Mouse (Mus musculus) mature B cell (primary cell): ENCODE measurements around the gene Dnase1l1.

ENCODE experiments used
- in situ Hi-C: fragments of 300-500 bp; cut with MboI; formaldehyde crosslinking; loops from 2 replicates; pipeline ENCODE4 v1.14.3; 2019

Dnase1l1 gene

DNA sequence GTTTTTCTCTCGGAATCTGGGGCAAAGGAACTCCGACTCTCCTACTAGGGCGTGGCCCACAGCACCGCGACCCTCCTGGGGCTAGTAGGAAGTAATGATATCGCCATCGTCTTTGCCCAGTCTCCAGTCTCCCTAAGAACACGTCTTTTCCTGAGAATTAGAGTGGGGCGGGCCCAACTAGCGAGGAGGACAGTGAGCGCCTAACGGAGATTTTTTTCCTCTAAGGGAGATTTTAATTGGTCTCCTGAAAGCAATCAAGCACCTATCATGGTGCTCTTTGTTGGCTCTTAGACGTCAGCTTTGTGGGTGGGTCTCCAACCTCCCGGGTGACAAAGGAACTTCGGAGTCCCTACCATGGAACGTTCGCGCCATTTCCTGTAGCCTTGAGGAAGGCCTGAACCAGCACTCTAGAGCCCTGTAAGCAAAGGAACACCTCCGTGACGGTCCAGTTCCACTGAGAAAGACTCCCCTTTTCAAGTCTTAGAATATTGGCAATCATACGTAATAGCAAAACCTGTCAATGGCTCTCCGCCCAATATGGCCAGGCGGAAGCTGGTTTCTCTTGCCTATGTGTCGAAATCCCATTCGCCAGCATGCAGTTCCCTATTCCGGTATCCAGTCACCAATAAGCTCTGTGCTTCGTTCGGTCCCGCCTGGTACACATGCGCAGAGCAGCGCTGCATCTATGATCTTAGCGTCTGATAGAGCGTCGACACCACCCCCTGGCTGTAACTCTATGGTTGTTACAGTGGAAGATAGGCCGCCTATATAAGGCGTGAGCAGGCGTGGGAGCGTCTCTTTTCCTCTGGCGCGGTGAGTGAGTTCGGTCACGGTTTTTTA is 11.9 kb downstream of the Dnase1l1 start, which contains the start of gene Rpl10:
Rpl10 (plus strand) TSS at position 751 of the 840 bp plus-strand sequence.
- in situ Hi-C loops = no loop called here

DNA sequence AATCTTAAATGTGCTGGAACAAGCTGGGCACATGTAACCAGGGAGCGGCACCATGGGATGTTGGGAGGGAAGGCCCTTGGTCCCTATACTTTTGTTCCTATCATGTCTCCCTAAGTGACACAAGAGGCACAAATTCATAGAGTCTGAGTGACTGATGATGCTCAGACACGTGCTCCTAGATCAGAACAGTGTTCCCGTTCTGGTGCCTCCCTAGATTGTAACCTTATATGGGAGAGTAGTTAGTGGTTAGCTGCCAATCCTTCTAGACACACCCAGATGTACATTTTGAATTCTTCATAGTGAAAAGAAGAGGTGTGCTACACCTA is 12.4 kb downstream of the Dnase1l1 start:
- in situ Hi-C loops = no loop called here

DNA sequence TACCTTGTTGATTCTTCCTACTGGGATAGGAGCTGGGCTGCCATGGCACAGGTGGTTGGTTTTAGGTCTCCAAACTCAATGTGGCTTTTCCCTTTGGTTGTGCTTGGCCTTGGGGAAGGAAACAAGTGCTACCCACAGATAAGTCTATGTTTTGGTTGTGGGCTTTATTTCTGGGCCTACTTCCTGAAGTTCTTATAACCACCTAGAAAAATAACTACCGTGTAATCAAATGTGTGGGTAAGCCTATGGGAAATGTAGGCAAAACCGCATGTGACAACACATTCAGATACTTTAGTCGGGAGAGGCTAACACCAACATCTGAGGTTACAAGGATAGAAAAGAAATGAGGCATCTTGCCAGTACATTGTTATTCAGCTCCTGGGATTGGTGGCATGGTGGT is 24.4 kb downstream of the Dnase1l1 start:
- in situ Hi-C loops = no loop called here

DNA sequence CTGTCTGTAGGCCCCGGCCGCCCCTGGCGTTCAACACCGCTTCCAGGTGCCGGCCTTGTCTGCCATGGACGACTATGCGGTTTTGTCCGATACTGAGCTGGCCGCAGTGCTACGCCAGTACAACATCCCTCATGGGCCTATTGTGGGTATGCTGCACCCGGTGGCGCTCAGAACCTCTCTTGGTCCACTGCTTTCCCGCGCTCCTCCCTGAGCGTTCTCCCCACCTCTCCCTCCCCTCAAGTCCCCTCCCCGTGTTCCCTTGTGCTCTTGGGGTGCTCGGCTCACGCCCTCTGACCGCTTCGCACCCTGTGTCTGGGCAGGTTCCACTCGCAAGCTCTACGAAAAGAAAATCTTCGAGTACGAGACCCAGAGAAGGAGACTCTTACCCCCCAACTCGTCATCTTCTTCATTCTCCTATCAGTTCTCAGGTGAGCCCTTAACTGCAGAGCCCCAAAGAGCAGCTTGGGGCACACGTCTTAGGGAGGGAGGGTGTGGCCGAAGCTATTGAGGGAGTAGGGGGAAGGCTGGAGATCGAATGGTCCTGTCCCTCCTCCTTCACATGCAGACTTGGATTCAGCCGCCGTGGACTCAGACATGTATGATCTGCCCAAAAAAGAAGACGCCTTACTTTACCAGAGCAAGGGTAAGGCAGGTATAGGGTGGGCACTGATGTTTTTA is 27.1 kb downstream of the Dnase1l1 start:
- in situ Hi-C loops = no loop called here

DNA sequence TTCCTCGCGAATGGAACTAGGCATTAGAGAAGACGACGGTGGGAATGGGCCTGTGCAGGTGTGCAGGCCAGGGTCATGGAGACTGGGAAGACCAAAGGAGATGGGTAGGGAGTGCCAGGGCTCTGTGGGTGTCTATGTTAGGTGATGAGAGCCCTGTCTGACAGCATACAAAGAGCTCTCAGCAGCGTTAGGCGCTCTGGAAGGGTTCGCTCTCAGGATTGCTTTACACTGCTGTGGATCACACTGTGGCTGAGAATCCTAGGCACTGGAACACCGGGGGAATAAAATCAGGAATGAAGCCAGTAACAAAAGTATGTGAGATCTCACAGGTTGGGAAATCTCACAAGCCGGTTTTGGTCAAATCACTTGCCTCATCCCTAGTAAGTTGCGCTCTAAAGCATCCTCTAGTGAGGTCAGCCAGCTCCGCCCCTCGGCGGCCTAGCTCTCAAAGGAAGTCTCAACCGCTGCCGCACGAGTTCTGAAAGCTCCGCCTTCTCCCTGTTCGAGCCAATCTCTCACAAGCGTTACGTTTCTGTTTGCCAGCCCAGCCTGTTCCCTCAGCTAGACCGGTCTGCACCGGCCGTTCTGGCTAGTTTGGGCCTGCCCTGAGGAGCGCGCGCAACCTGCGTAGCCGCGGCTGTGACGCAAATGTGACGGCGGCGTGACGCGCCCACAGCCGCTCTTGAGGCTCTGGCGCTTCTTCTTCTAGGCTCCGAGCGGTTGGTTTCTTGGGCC is 27.8 kb downstream of the Dnase1l1 start, which contains the start of gene Emd:
Emd (plus strand) TSS at position 535 of the 735 bp plus-strand sequence.
- in situ Hi-C loops = no loop called here

DNA sequence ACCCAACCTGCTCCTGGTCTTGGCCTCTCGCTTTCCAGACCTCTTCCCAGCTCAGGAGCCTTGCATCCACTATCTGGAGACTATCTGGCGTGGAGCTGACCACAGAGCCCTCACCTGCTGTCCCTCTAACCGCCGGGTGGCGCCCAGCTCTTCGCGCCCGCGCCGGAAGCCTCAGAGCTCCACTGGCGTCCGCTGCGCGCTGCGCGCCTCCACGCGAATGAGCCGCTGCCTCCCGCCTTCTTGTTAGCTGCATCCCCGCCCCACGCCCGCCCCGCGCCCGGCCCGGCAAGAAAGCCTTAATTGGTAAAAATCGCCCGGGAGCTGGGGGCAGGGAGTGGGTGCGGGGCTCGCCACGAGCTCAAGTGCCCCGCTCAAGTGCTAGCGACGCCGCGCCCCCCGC is 32.5 kb downstream of the Dnase1l1 start, which contains the start of gene Flna:
Flna (minus strand) TSS at position 206 of the 400 bp plus-strand sequence.
- in situ Hi-C loops = loop anchor here (10.0 to 25.0 kb wide), 2 partner anchors 112 to 145 kb away; partner anchors contain the start of genes Fam3a, Ikbkg, Mecp2 and Opn1mw

DNA sequence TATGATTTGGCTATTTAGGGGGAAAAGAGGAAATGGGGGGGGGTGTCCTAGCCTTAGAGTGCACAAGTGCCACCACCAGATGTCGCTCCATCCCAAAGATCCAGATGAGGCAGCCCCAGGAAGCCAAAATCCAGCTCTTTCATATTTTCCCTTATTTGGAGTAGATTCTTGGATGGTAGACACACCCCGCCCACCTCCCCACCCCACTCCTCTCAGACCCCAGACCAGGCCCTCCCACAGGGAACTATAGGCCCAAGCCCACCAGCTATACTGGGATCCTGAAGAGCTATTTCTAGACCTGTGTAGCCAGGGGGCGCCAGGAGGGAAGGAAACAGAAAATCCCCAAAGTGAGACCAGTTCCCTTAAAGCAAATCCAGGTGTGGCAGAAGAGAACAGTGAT is 33.5 kb downstream of the Dnase1l1 start:
- in situ Hi-C loops = loop anchor here (10.0 to 25.0 kb wide), 2 partner anchors 111 to 146 kb away; partner anchors contain the start of genes Fam3a, Ikbkg, Mecp2 and Opn1mw

DNA sequence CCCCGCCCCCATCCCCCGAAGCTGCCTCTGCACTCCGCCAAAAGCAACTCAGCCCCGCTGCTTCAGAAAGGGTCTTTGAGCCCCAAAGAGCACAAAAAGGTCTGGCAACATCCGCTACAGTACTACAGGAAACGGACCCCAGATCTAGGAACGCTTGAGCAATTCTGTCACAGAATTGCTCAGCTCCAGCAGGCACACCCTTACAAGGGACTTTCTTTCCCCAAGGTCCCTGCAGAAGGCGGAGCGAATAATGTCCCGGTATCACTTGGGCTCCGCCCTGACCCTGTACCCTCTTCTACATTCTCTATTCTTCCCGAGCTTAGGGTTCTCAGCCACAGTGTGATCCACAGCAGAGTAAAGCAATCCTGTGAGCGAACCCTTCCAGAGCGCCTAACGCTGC is 35.4 kb downstream of the Dnase1l1 start:
- in situ Hi-C loops = loop anchor here (10.0 to 25.0 kb wide), 2 partner anchors 109 to 148 kb away; partner anchors contain the start of genes Fam3a, Ikbkg, Mecp2 and Opn1mw

DNA sequence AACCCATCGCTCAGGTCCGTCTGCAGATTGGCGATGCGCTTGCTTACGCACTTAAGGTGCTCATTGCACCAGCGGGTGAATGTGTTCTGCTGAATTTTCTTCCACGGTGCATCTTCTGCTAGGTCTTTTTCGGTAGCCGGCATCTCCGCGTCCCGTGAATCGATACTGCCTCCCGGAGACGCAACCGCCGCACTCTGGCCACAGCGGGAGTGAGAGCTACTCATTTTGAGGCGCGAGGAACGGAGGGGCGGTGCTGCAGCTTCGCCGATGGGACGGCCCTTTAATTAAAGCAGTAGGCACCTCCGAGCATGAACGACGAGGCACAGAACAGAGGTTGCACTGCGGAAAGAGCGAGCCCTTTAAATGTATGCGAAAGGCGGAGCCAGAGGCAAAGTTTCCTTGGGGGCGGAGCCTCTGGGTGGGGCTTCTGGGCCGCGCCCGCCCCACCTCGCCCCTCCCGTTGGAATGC is 35.9 kb downstream of the Dnase1l1 start:
- in situ Hi-C loops = loop anchor here (10.0 to 25.0 kb wide), 2 partner anchors 109 to 149 kb away; partner anchors contain the start of genes Fam3a, Ikbkg, Mecp2 and Opn1mw

DNA sequence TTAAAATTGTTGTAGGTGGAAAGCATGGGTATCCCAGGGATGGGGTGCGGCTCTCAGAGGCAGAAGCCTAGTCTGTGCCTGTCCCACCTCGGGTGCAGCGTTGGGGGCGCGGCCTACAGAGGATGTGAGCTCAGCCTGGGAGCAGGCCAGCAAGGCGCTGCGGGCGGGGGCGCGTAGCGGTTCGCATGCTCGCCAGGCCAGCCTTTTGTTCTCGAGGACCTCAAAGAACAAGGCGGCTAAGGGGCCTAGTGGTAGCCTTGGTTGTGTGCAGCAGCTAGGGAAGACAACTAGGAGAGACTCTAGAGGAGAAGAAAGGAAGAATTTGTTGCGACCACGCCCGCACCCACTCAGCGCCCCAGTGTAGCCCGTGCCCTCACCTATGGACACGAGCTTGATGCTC is 36.5 kb downstream of the Dnase1l1 start:
- in situ Hi-C loops = loop anchor here (10.0 to 25.0 kb wide), 2 partner anchors 108 to 149 kb away; partner anchors contain the start of genes Fam3a, Ikbkg, Mecp2 and Opn1mw

DNA sequence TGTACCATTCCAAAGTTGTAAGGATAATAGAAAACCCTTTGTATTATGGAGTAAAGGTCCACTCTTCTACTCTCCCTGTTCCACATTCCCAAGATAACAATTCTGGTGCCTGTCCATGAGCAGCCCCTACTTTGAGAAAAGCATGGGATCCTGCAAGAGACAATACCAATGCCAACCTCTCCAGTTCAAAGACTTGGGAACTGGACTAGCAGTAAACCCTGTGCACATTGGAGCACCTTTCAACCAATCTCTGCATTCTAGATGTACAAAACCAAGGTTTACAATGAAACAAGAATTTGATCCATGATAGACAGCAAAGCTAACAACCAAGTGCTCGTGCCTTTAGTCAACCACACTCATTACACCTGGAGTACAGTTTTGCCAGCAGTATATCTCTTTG is 37.0 kb downstream of the Dnase1l1 start:
- in situ Hi-C loops = loop anchor here (10.0 to 25.0 kb wide), 2 partner anchors 108 to 150 kb away; partner anchors contain the start of genes Fam3a, Ikbkg, Mecp2 and Opn1mw

DNA sequence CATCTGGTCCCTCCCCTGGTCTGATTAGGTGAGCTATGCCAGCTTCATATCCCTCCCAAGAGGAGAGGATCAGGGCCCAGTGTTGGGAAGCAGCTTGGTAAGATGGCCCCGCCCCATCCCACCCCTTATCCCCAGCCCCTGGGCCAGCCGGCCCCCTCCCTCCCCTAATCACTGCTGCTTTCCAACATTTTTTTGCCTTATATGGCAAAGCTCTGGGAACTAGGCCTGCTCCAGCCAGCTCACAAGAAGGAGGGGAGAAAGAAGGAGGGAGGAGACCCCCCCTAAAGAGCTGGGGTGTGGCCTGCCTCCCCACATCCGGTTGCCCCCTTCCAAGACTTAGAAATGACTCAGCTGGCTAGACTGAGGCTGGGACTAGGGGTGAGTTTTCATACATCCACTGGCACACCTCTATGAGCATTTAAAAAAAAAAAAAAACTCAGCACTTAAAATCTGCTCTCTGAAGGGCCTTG is 37.5 kb downstream of the Dnase1l1 start:
- in situ Hi-C loops = loop anchor here (10.0 to 25.0 kb wide), 2 partner anchors 107 to 150 kb away; partner anchors contain the start of genes Fam3a, Ikbkg, Mecp2 and Opn1mw

DNA sequence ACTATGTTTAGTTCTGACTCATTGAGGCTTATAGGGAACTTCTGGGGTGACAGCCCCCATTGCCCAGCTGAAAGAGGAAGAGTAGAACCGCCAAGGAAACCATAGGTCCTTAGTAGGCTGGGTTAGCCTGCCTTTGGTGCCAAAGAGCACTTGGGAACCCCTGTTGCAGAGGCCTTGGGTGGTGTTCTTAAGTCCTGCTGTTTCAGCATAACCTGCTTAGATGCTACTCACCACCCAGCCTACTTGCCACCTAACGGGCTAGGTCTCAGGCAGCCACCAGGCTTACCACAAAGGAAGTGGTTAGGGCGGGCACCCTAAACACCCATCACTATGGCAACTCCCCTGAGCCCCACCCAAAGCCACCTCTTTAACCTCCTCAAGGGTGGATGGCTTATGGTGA is 38.3 kb downstream of the Dnase1l1 start:
- in situ Hi-C loops = loop anchor here (10.0 to 25.0 kb wide), 2 partner anchors 107 to 151 kb away; partner anchors contain the start of genes Fam3a, Ikbkg, Mecp2 and Opn1mw

DNA sequence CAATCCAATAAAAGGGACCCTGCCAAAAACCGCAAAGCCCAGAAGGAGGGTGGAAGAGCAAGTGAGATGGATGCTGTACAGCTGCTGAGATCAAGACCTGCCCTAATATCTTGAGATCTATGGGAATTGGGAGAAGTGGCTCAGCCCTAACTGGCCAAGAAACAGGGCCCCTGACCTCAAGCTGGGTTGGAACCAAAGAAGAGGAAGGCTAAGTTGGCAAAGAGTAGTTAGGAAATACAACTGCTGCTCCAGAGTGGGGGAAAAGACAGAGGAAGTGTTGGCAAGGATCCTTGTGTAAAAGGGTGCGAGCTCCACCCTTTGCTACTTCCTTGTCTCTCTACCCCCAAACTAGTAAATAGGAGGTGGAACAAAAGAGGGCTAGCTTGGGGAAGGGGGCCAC is 38.7 kb downstream of the Dnase1l1 start:
- in situ Hi-C loops = loop anchor here (10.0 to 25.0 kb wide), 2 partner anchors 106 to 151 kb away; partner anchors contain the start of genes Fam3a, Ikbkg, Mecp2 and Opn1mw

DNA sequence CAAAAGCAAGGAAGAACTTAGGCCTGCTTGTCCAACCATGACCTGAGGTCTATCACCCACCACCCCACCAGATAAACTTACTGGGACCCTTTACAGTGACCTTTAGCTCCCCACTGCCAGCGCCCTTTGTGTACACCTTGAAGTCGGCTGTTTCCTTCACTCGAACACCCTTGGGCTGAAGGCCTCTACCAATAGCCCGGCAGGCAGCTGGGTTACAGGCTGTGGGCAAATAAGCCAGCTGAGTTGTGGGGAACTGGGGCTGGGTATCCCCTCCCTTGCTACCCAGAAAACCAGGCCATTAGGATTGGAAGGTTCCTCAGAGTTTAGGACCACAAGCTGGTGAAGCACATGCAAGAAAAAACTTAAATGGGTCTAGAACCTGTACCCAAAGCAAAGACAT is 41.8 kb downstream of the Dnase1l1 start:
- in situ Hi-C loops = loop anchor here (10.0 to 25.0 kb wide), 2 partner anchors 103 to 154 kb away; partner anchors contain the start of genes Fam3a, Ikbkg, Mecp2 and Opn1mw

DNA sequence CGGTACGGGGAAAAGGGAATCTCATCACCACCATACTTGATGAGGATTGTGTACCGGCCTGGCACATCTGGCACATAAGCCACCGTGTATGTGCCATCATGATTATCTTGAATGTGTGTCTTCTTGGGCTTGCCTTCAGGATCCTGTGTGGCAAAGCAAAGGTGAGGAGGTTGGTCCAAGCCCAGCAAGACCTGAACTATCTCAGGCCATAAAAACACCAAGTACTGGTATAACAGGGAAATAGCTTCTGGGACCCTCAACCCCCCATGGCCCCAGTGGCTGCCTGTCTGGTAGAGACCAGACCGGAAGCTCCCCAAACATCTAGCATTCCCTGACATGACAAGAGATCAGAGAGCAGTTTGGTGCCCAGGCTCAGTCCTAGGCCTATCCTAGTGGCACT is 48.9 kb downstream of the Dnase1l1 start:
- in situ Hi-C loops = loop anchor here (25.0 kb wide), 1 partner anchor 96 kb away; the partner anchor contains the start of genes Mecp2 and Opn1mw

DNA sequence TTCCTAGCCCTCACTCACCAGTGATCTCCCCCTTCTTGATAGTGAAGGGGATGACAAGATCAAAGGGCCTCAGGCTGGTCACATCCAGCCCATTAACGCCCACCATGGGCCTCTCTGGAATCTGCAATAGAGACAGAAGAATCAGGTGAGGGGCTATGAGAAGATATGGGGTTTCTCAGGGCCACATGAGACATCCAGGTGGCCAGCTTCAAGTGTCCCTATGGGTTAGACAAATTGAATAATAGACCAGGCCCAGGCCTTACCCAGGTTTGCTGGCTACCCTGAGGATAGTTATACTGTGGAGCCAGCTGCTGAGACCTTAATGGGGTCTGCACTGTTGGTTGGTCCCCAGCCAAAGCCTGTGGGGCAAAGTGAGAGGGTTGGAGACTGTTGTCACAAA is 52.1 kb downstream of the Dnase1l1 start:
- in situ Hi-C loops = loop anchor here (25.0 kb wide), 1 partner anchor 93 kb away; the partner anchor contains the start of genes Mecp2 and Opn1mw
